Mouse (Mus musculus): ENCODE results near the gene Gpr174. TPM values are rescaled to one million over a fixed set of nuclear protein-coding genes. Genes with fewer than 3 reads are reported as not detected.
"Not testable (repeated sequence)": the region's sequence is repeated elsewhere in the genome, so short reads cannot be mapped to it uniquely, and the experiment has no call there.

Gpr174 gene
- 0.14 and 0.22 TPM in 2 replicates for polyA plus RNA-seq (2012; rRNA removed)

- no peak for DNase-seq (ENCODE audit: low spot score)
These were observed at the start of gene Gpr174 for GRCm38 (mm10) chrX:107255486-107256227. Gene Gpr174 (plus strand): TSS chrX:107255878.

- DNase-seq (ENCODE audit: low spot score): no peak
These were observed 38.0 kb upstream of the Gpr174 start for GRCm38 (mm10) chrX:107217577-107218090.

DNA sequence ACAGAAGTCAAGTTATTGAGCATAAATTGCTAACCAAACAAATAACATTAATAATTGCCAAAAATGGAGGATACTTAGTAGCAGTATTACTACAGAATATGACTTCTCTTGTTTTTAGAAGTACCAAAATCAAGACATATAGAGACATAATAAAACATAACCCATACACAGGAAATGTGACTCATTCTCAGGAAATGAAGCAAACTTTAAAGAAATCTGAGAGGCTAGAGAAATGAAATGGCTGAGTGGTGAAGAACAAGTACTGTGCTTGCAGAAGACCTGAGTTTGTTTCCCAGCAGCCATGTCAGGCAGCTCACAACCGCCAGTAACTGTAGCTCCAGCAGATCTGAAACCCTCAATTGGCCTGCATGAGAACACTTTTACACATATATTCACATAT is 30.8 kb upstream of the Gpr174 start:
- no peak for DNase-seq (ENCODE audit: low spot score)

DNA sequence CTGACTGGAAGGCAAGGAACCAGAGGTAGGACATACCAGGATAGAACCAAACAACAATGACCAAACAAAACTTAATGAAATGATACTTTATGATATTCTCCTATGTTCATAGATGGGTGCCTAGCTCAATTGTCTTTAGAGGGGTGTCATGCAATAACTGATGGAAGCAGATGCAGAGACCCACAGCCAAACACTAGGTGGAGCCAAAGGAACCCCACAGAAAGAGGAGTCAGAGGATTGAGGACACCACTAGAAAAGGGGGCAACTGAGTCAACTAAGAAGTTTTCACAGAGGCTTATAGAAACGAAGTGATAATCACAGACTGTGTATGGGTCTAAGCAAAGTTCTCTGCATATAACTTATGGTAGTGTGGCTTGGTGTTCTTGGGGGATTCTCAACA is 24.5 kb upstream of the Gpr174 start:
- DNase-seq (ENCODE audit: low spot score): no peak

- no peak for DNase-seq (ENCODE audit: low spot score)
These were observed 21.0 kb upstream of the Gpr174 start for GRCm38 (mm10) chrX:107234655-107235054.

DNA sequence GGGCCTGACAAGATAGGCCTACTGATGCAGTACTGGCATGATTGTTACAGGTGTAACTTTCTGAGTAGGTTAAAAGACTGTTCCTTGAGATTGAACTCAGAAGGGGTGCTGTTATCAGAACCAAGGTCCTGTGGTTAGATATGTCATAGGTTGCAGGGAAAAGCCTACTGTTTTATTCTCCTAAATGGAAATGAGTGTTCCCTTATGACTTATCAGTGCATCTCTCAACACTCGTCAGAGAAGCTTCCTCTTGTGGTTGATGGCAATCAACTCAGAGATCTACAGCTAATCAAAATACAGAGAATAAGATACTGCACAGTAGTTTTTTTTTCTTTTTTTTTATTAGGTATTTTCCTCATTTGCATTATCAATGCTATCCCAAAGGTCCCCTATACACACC is 19.2 kb upstream of the Gpr174 start:
- no peak for DNase-seq (ENCODE audit: low spot score)

DNA sequence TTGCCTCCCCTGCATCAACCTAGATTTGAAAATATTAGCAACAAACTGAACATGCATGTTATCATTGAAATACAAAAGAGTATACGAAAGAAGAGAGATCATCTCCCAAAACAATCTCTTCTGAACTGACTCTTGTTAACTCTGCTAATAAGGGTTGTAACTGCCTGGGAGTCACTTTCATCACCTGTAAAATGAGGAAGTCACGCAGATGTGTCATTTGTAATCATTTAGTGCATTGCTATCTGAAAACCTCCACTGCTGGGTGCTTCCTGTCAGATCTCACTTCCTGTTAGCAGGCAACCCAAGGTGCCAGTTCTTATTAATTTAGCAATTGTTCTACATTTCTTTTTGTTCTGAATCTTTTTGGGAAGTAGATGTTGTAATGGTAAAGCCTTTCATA is 5.3 kb upstream of the Gpr174 start:
- no peak for DNase-seq (ENCODE audit: low spot score)

- no peak for DNase-seq (ENCODE audit: low spot score)
These were observed 8.9 kb downstream of the Gpr174 start for GRCm38 (mm10) chrX:107264619-107265018.

DNA sequence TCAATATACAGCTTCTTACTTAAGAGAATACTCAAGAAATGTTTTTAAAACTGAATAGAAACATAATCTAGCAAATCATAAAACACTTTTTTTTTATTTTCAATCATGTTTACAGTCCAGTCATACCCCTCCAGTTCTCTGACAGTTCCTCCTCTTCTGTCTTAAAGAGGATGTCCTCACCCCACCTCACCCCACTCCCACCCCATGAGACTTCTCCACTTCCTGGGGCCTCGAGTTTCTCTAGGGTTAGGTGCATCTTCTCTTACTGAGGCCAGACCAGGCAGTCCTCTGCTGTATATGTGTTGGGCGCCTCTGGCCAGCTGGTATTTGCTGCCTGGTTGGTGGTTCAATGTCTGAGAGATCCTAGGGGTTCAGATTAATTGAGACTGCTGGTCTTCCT is 21.9 kb downstream of the Gpr174 start:
- DNase-seq (ENCODE audit: low spot score): no peak

DNA sequence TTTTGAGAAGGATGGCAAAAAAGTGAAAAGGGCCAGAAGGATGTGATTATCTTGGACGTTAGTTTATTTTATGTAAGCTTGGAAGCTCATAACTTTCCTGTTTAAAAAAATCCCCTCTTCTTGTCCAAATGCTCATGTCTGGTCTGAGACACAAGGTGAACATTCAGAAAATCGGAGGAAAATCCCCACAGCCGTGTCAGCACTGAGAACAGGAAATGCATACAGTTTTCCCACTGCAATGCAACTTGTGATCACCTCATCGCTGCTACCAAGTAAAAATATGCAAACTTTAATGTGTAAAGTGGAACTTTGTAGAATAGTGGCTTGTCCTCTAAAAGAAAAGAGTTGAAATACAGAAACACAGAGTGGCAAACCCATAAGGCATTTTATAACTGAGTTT is 28.5 kb downstream of the Gpr174 start:
- no peak for DNase-seq (ENCODE audit: low spot score)

GRCm38 (mm10) chrX:107297861-107298260 is 42.2 kb downstream of the Gpr174 start:
- DNase-seq (ENCODE audit: low spot score): not testable (repeated sequence)

GRCm38 (mm10) chrX:107298761-107299160 is 43.1 kb downstream of the Gpr174 start:
- no peak for DNase-seq (ENCODE audit: low spot score)

- no peak for DNase-seq (ENCODE audit: low spot score)
These were observed 50.8 kb downstream of the Gpr174 start for GRCm38 (mm10) chrX:107306492-107306891.

DNA sequence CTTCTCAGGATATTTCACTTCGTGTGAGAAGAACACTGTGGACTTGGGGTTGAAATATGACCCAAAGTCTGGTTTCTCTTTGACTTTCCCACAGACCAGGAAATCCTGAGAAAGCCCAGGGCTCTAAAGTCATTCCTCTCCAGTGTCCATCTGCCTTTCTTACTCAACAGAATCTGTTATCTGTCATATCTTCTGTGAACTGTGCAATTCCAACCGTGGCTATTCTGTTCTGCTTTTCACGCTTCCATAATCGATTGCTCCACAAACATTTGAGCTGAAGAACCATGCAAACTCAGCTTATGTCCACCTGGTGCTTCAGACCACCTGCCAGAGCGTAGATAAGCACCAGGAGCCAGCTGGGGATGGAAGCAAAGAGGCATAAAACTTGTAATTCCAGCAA is 56.9 kb downstream of the Gpr174 start:
- no peak for DNase-seq (ENCODE audit: low spot score)

DNA sequence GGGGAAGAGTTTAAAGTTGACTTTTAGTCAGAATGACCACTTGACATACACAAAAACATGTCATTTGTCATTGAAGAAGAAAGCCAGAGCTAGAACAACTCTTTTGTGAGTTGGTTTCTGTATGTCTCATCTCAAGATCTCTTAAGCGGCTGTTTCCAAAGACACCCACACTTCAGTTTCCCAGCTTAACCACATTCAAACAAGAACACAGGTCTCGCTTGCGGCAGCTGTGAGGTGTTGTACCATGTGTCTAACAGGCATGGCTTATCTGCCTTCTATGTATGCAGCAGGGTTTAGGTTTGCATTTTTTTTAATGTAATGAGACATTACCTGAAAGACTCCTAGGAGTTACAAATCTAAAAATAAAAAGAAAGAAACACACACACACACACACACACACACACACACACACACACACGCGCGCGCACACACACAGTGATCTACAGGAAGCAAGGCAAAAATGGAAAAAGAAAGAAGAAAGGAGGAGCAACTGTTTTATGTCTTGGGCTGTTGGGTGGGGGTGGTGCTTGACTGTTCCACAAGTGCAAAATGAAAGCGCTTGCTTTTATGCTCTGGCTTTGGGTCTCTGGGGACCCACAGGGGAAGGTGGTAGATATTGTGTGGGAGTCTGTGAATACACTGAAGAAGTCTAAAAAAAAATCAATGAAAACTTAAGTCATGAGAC is 70.2 kb downstream of the Gpr174 start:
- no peak for DNase-seq (ENCODE audit: low spot score)

GRCm38 (mm10) chrX:107329849-107330248 is 74.2 kb downstream of the Gpr174 start:
- DNase-seq (ENCODE audit: low spot score): no peak

- no peak for DNase-seq (ENCODE audit: low spot score)
These were observed 80.9 kb downstream of the Gpr174 start for GRCm38 (mm10) chrX:107336609-107337008.

DNA sequence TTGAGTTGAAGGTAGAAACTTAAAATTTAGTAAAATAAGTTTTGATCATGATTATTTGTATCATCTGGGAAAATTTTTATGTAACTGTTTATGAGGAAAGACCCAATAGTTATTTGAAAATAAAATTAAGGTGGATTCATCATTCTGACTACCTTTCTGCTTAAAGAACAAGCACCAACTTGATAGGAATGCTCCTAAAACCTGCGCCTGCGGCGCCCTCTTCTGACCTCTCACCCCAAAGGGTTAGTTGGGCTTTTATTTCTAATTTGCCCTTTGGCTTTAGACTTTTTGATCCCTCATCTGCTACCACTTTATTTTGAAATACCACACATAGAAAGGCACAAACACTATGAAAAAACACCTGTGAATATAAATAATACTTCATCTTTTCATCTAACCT is 86.3 kb downstream of the Gpr174 start:
- DNase-seq (ENCODE audit: low spot score): no peak

Other genes starting within 250 kb of the Gpr174 start
- gene P2ry10, start 167.4 kb upstream of the Gpr174 start, polyA plus RNA-seq (2012; rRNA removed): 0.66 and 0.91 TPM in 2 replicates
- 0.50 and 0.53 TPM in 2 replicates for gene P2ry10b, start 107.0 kb upstream of the Gpr174 start, polyA plus RNA-seq (2012; rRNA removed)
- 103 and 107 TPM in 2 replicates for gene Itm2a, start 147.5 kb downstream of the Gpr174 start, polyA plus RNA-seq (2012; rRNA removed)

All from urinary bladder, adult 2 months (tissue).